Comparison of ENCODE assay signal across 8 mouse cellular contexts in genomic region chr16:38087645-38088125, GRCm38 (mm10). TPM values are rescaled to one million over a fixed set of nuclear protein-coding genes. Genes with fewer than 3 reads are reported as not detected.
DNase-seq lines count a peak whose midpoint lies in the region; ATAC-seq and TF ChIP-seq lines count a peak whose summit lies in the region.

No protein-coding gene starts in this region.

- peak overlapping the region; percentile 93 for H3K4me3 ChIP-seq in heart, embryonic 10.5 days
- H3K4me3 ChIP-seq in CH12.LX (replicated peaks in 1 of 3; ENCODE audit: low read depth in 2 of 3, low read length in 2 of 3, poor library complexity in 1 of 3), result peak overlapping the region; percentile 73 to 89 (median 81)
- H3K4me3 ChIP-seq in embryonic facial prominence, embryonic 13.5 days, result peak overlapping the region; percentile 94
- H3K4me3 ChIP-seq in limb, embryonic 14.5 days (replicated peaks; ENCODE audit: low read length), result peak overlapping the region; percentile 88
- peak overlapping the region; percentile 92 for H3K4me3 ChIP-seq in stomach, postnatal 0 days (ENCODE audit: low read depth, low read length)

- peaks cover 10% of the 10 kb centered on the region for H3K4me1 ChIP-seq in heart, embryonic 10.5 days
- H3K4me1 ChIP-seq in CH12.LX (ENCODE audit: control insufficient read depth in 1 of 2, insufficient read depth in 2 of 2), result peaks cover 0 to 14% of the 10 kb centered on the region in 2 experiments; a peak in 2 of 4 replicates
- H3K4me1 ChIP-seq in embryonic facial prominence, embryonic 13.5 days, result peaks cover 9% of the 10 kb centered on the region
- 0 out of 2 replicates have a peak, but pooled peaks cover 3% of the 10 kb centered on the region for H3K4me1 ChIP-seq in limb, embryonic 14.5 days (ENCODE audit: control insufficient read depth, insufficient read depth, low read length)
- no peaks in the 10 kb centered on the region for H3K4me1 ChIP-seq in stomach, postnatal 0 days (replicated peaks; ENCODE audit: control insufficient read depth, insufficient read depth)

- ATAC-seq in embryonic facial prominence, embryonic 13.5 days (ENCODE audit: insufficient number of reproducible peaks, insufficient read depth, low FRiP score, low TSS enrichment, low read depth), result no peak
- no peak for ATAC-seq in limb, embryonic 14.5 days (ENCODE audit: low FRiP score, low read depth)
- no peak for ATAC-seq in stomach, postnatal 0 days (ENCODE audit: low FRiP score, low TSS enrichment)

- no peak for TF ChIP-seq POLR2A in CH12.LX (IDR thresholded peaks at IDR 0.05; ENCODE audit: low read depth, low read length)
- no peak; the same call in 1 of the 2 replicates for TF ChIP-seq POLR2A in limb, embryonic 14.5 days (IDR thresholded peaks at IDR 0.05; ENCODE audit: borderline replicate concordance, extremely low read depth, insufficient read depth, insufficient read length)

- 8% methylated on average over 11 of the region's 11 CpGs for WGBS in heart, embryonic 10.5 days
- WGBS in embryonic facial prominence, embryonic 13.5 days, result 4% methylated on average over 11 of the region's 11 CpGs
- WGBS in limb, embryonic 14.5 days, result 5% methylated on average over 11 of the region's 11 CpGs
- 1% methylated on average over 11 of the region's 11 CpGs for WGBS in stomach, postnatal 0 days

- H3K27me3 ChIP-seq in heart, embryonic 10.5 days (ENCODE audit: insufficient read depth, poor library complexity, severe bottlenecking), result no peaks in the 10 kb centered on the region
- no peaks in the 10 kb centered on the region for H3K27me3 ChIP-seq in CH12.LX (replicated peaks)
- H3K27me3 ChIP-seq in embryonic facial prominence, embryonic 13.5 days, result no peaks in the 10 kb centered on the region
- no peaks in the 10 kb centered on the region for H3K27me3 ChIP-seq in limb, embryonic 14.5 days (ENCODE audit: control insufficient read depth, insufficient read depth, low read length)
- H3K27me3 ChIP-seq in stomach, postnatal 0 days (ENCODE audit: control insufficient read depth, insufficient read depth, low read length), result no peaks in the 10 kb centered on the region

- TF ChIP-seq RAD21 in CH12.LX (IDR thresholded peaks at IDR 0.05; ENCODE audit: low read depth, low read length), result no peak; the same call in 1 of the 2 replicates

- H3K79me2 ChIP-seq in CH12.LX (replicated peaks; ENCODE audit: control insufficient read depth, extremely low read depth, insufficient read depth, poor library complexity, severe bottlenecking), result peaks cover 22% of the 10 kb centered on the region

- peak overlapping the region; percentile 99 for H3K27ac ChIP-seq in heart, embryonic 10.5 days
- peak overlapping the region; percentile 81 for H3K27ac ChIP-seq in CH12.LX (ENCODE audit: insufficient read depth, low read depth)
- peak overlapping the region; percentile 100 for H3K27ac ChIP-seq in embryonic facial prominence, embryonic 13.5 days
- H3K27ac ChIP-seq in limb, embryonic 14.5 days (replicated peaks; ENCODE audit: low read depth, low read length), result peak overlapping the region; percentile 100
- peak overlapping the region; percentile 99 for H3K27ac ChIP-seq in stomach, postnatal 0 days (replicated peaks)

- H3K36me3 ChIP-seq in heart, embryonic 10.5 days, result no peaks in the 10 kb centered on the region
- H3K36me3 ChIP-seq in CH12.LX (replicated peaks in 1 of 2; ENCODE audit: control insufficient read depth in 1 of 2, insufficient read depth in 1 of 2, low read length in 1 of 2), result peaks cover 0 to 1% of the 10 kb centered on the region in 2 experiments
- no peaks in the 10 kb centered on the region for H3K36me3 ChIP-seq in embryonic facial prominence, embryonic 13.5 days
- no peaks in the 10 kb centered on the region for H3K36me3 ChIP-seq in limb, embryonic 14.5 days (ENCODE audit: control insufficient read depth, insufficient read depth, low read length)
- H3K36me3 ChIP-seq in stomach, postnatal 0 days (ENCODE audit: control insufficient read depth, insufficient read depth, low read length), result no peaks in the 10 kb centered on the region

- no peak for TF ChIP-seq CTCF in CH12.LX (conservative IDR thresholded peaks at IDR 0.05 in 1 of 2, IDR thresholded peaks at IDR 0.05 in 1 of 2; ENCODE audit: low read depth in 2 of 2, low read length in 2 of 2)
- TF ChIP-seq CTCF in stomach, postnatal 0 days (IDR thresholded peaks at IDR 0.05; ENCODE audit: low read depth), result 0 out of 2 replicates have a peak, but pooled peaks have one; percentile 4

- H3K9ac ChIP-seq in CH12.LX (ENCODE audit: insufficient read depth, low read depth), result peak overlapping the region; percentile 70
- H3K9ac ChIP-seq in embryonic facial prominence, embryonic 13.5 days, result peak overlapping the region; percentile 90
- peak overlapping the region; percentile 86 for H3K9ac ChIP-seq in limb, embryonic 14.5 days (ENCODE audit: low read depth, low read length, severe bottlenecking)
- H3K9ac ChIP-seq in stomach, postnatal 0 days (ENCODE audit: low read length), result peak overlapping the region; percentile 84

- DNase-seq in heart, embryonic 10.5 days (ENCODE audit: low spot score), result no peak
- no peak for DNase-seq in heart, postnatal 4 days
- peak; percentile 38 for DNase-seq in CH12.LX (ENCODE audit: extremely low read depth)
- peak; percentile 13 for DNase-seq in limb, embryonic 14.5 days (ENCODE audit: low spot score)
- DNase-seq in stomach, postnatal 0 days (ENCODE audit: low spot score), result no peak
- no peak for DNase-seq in gastrocnemius, adult 18-20 months (ENCODE audit: low spot score)
- DNase-seq in layer of hippocampus, adult 11-12 months (ENCODE audit: low spot score), result no peak

- H3K9me3 ChIP-seq in heart, embryonic 10.5 days, result no peaks in the 10 kb centered on the region
- no peaks in the 10 kb centered on the region for H3K9me3 ChIP-seq in CH12.LX (replicated peaks; ENCODE audit: low read length)
- no peaks in the 10 kb centered on the region for H3K9me3 ChIP-seq in embryonic facial prominence, embryonic 13.5 days
- no peaks in the 10 kb centered on the region for H3K9me3 ChIP-seq in limb, embryonic 14.5 days (ENCODE audit: control insufficient read depth, low read length)
- no peaks in the 10 kb centered on the region for H3K9me3 ChIP-seq in stomach, postnatal 0 days (ENCODE audit: control insufficient read depth, low read length)

- dilution Hi-C loops in CH12.LX (cut with MboI; ENCODE audit: extremely low pct_ligation_motif_present, extremely low pct_unique_long_range_greater_than_20kb, low sequenced_read_pairs), result no loop called here

- in situ Hi-C loops in CH12.LX (cut with MboI; ENCODE audit: low pct_ligation_motif_present, low pct_unique_long_range_greater_than_20kb, low sequenced_read_pairs), result no loop called here

- peak overlapping the region; percentile 74 for H3K4me2 ChIP-seq in CH12.LX (ENCODE audit: insufficient read depth, low read depth, poor library complexity, severe bottlenecking)
- peak overlapping the region; percentile 64 for H3K4me2 ChIP-seq in embryonic facial prominence, embryonic 13.5 days
- H3K4me2 ChIP-seq in limb, embryonic 14.5 days (replicated peaks; ENCODE audit: low read depth, low read length, severe bottlenecking), result peak overlapping the region; percentile 70
- peak overlapping the region; percentile 74 for H3K4me2 ChIP-seq in stomach, postnatal 0 days (replicated peaks; ENCODE audit: low read depth)

- no peak for TF ChIP-seq EP300 in CH12.LX (IDR thresholded peaks at IDR 0.05; ENCODE audit: low read length)
- no peak for TF ChIP-seq EP300 in stomach, postnatal 0 days (optimal IDR thresholded peaks at IDR 0.05)

TF ChIP-seq in CH12.LX, 34 proteins besides CTCF, POLR2A, EP300 and RAD21:
- peak; percentile 71; the same call in 1 of the 2 replicates for TF ChIP-seq MYC (IDR thresholded peaks at IDR 0.05; ENCODE audit: low read depth, low read length)
- TF ChIP-seq JUND (conservative IDR thresholded peaks at IDR 0.05; ENCODE audit: low read depth, low read length), result peak; percentile 21; the same call in 1 of the 2 replicates
- TF ChIP-seq ETS1 (conservative IDR thresholded peaks at IDR 0.05; ENCODE audit: low read depth, low read length), result 0 out of 2 replicates have a peak, but pooled peaks have one; percentile 15
- TF ChIP-seq MAX (IDR thresholded peaks at IDR 0.05; ENCODE audit: low read length), result 0 out of 2 replicates have a peak, but pooled peaks have one; percentile 57
- TF ChIP-seq SIN3A (IDR thresholded peaks at IDR 0.05; ENCODE audit: low read length), result no peak

RNA-seq across cellular contexts. Expression of gene Gsk3b, which starts 1.1 kb away (rescaled TPM):
- polyA plus RNA-seq in heart, embryonic 10.5 days (2016; fragmentation: Nextera tagmentation; extraction: Ambion mirVana), result 39.3 and 47.8 TPM in 2 replicates
- 10 to 100 TPM; 74.5 to 76.9 TPM for total RNA-seq in heart, postnatal 4 days (2021)
- total RNA-seq in CH12.LX (2012; rRNA removed) (15.5 and 15.9 TPM in 2 replicates), CH12.LX (2014; rRNA removed) (6.1 and 6.8 TPM in 2 replicates)
- 27.4 and 30.8 TPM in 2 replicates for polyA plus RNA-seq in CH12.LX (2012; ENCODE audit: insufficient read length, low read depth)
- 72.2 and 75.2 TPM in 2 replicates for polyA plus RNA-seq in embryonic facial prominence, embryonic 13.5 days (2015; fragmentation: Nextera tagmentation; extraction: Ambion mirVana)
- 17.5 and 20.1 TPM in 2 replicates for polyA plus RNA-seq in limb, embryonic 14.5 days (2012; rRNA removed)
- polyA plus RNA-seq in limb, embryonic 14.5 days (2014; fragmentation: Nextera tagmentation; extraction: Ambion mirVana), result 61.3 and 63.2 TPM in 2 replicates
- polyA plus RNA-seq in stomach, postnatal 0 days (2015; fragmentation: Nextera tagmentation; extraction: Ambion mirVana), result 28.1 and 28.4 TPM in 2 replicates
- total RNA-seq in gastrocnemius, adult 18-20 months (2021), result 10 to 100 TPM; 58.8 to 66.5 TPM

Comparison
In these comparisons a context has a peak if more than half of its experiments do, and no peak if none do; other contexts are left out.
1. DNase-seq: peak in CH12.LX (single experiment) and limb, embryonic 14.5 days (single experiment); none in heart, embryonic 10.5 days (single experiment), heart, postnatal 4 days (single experiment), stomach, postnatal 0 days (single experiment), gastrocnemius, adult 18-20 months (single experiment) and layer of hippocampus, adult 11-12 months (single experiment).
2. Peak in every context shown above with its lines, with median percentiles within 50 percentile points of each other: H3K27ac ChIP-seq, H3K4me3 ChIP-seq, H3K4me2 ChIP-seq and H3K9ac ChIP-seq.